Mouse (Mus musculus) neutrophil, adult 59 days (primary cell): Measurements from ENCODE around the gene Klf16. TPM values are rescaled to one million over a fixed set of nuclear protein-coding genes. Genes with fewer than 3 reads are reported as not detected.

Source experiments
- total RNA-seq, 2 experiments: library from RNA; stranded (reverse); gene quantifications; 1 replicate in 1 of 2; 2 replicates in 1 of 2; pipeline ENCODE4 v1.2.4; 2023

Gene Klf16
- total RNA-seq, result 1 to 10 TPM; 8.1 to 9.0 TPM

GRCm38 (mm10) chr10:80577195-80578130 lies at the start of gene Klf16:
Gene Klf16, minus strand, starts transcription at chr10:80577321.

GRCm38 (mm10) chr10:80622661-80623456 lies 45.7 kb upstream of the Klf16 start, which contains the start of gene Csnk1g2:
Gene Csnk1g2, plus strand, starts transcription at chr10:80622838.

GRCm38 (mm10) chr10:80605721-80606120 lies 28.6 kb upstream of the Klf16 start, which contains the start of gene Gm49322:
Gene Gm49322, plus strand, starts transcription at chr10:80606021.

GRCm38 (mm10) chr10:80602698-80603325 lies 25.7 kb upstream of the Klf16 start, which contains the start of the genes Scamp4 and Adat3:
Gene Scamp4, plus strand, starts transcription at chr10:80602872.
Gene Adat3, plus strand, starts transcription at chr10:80602880.

GRCm38 (mm10) chr10:80589879-80590854 lies 13.0 kb upstream of the Klf16 start, which contains the start of gene Abhd17a:
Gene Abhd17a, minus strand, starts transcription at chr10:80590341.

GRCm38 (mm10) chr10:80561116-80561944 lies 15.8 kb downstream of the Klf16 start, which contains the start of gene Rexo1:
Gene Rexo1, minus strand, starts transcription at chr10:80561560.

GRCm38 (mm10) chr10:80538710-80539394 lies 38.3 kb downstream of the Klf16 start, which contains the start of gene Atp8b3:
Gene Atp8b3, minus strand, starts transcription at chr10:80539124.

Other genes with a start within 250 kb of the Klf16 start
- gene Pcsk4, start 247.8 kb downstream of the Klf16 start, total RNA-seq, result under 1 TPM in 1 of 2 experiments, not detected in 1; 0.60 TPM
- gene Reep6, start 247.4 kb downstream of the Klf16 start, total RNA-seq, result 1 to 10 TPM; 1.0 to 1.7 TPM
- gene Adamtsl5, start 228.9 kb downstream of the Klf16 start, total RNA-seq, result under 1 TPM in 1 of 2 experiments, not detected in 1; 0.71 TPM
- not detected for gene Plk5, start 220.9 kb downstream of the Klf16 start, total RNA-seq
- gene Mex3d, start 189.7 kb downstream of the Klf16 start, total RNA-seq, result 1 to 10 TPM; 2.2 to 4.0 TPM
- 10 to 100 TPM; 51.7 to 52.3 TPM for gene Mbd3, start 177.8 kb downstream of the Klf16 start, total RNA-seq
- 10 to 100 TPM; 90.5 to 97.7 TPM for gene Uqcr11, start 170.5 kb downstream of the Klf16 start, total RNA-seq
- gene Tcf3, start 143.7 kb downstream of the Klf16 start, total RNA-seq, result 10 to 100 TPM; 52.0 to 52.8 TPM
- gene Onecut3, start 82.5 kb downstream of the Klf16 start, total RNA-seq, result not detected
- not detected for gene Atp8b3, start 38.2 kb downstream of the Klf16 start, total RNA-seq
- 10 to 100 TPM; 57.9 to 70.1 TPM for gene Rexo1, start 15.8 kb downstream of the Klf16 start, total RNA-seq
- 10 to 100 TPM; 49.2 to 49.7 TPM for gene Abhd17a, start 13.0 kb upstream of the Klf16 start, total RNA-seq
- 10 to 100 TPM; 10.7 to 11.9 TPM for gene Scamp4, start 25.6 kb upstream of the Klf16 start, total RNA-seq
- gene Adat3, start 25.6 kb upstream of the Klf16 start, total RNA-seq, result 1 to 10 TPM; 1.4 to 3.0 TPM
- 1 to 10 TPM in 1 of 2 experiments, under 1 TPM in 1; 0.69 to 1.1 TPM for gene Gm49322, start 28.7 kb upstream of the Klf16 start, total RNA-seq
- gene Csnk1g2, start 45.5 kb upstream of the Klf16 start, total RNA-seq, result 100 to 1,000 TPM; 131 TPM
- 10 to 100 TPM; 14.8 to 25.5 TPM for gene Btbd2, start 79.8 kb upstream of the Klf16 start, total RNA-seq
- gene Mknk2, start 100.8 kb upstream of the Klf16 start, total RNA-seq, result 100 to 1,000 TPM; 173 to 188 TPM
- gene Mob3a, start 124.7 kb upstream of the Klf16 start, total RNA-seq, result 100 to 1,000 TPM; 137 to 153 TPM
- gene Izumo4, start 124.9 kb upstream of the Klf16 start, total RNA-seq, result 10 to 100 TPM; 15.2 to 15.8 TPM
- gene Ap3d1, start 164.9 kb upstream of the Klf16 start, total RNA-seq, result 100 to 1,000 TPM in 1 of 2 experiments, 10 to 100 TPM in 1; 82.9 to 110 TPM
- 10 to 100 TPM; 25.7 to 29.4 TPM for gene Dot1l, start 177.9 kb upstream of the Klf16 start, total RNA-seq
- 10 to 100 TPM; 46.8 to 52.8 TPM for gene Sf3a2, start 220.9 kb upstream of the Klf16 start, total RNA-seq
- gene Plekhj1, start 221.3 kb upstream of the Klf16 start, total RNA-seq, result 10 to 100 TPM; 71.4 to 87.6 TPM
- gene Amh, start 227.9 kb upstream of the Klf16 start, total RNA-seq, result under 1 TPM; 0.37 to 0.76 TPM
- gene Jsrp1, start 236.2 kb upstream of the Klf16 start, total RNA-seq, result not detected
- 100 to 1,000 TPM; 575 to 577 TPM for gene Oaz1, start 249.3 kb upstream of the Klf16 start, total RNA-seq